Mouse (Mus musculus): ENCODE results near the gene Slc39a11. TPM values are rescaled to one million over a fixed set of nuclear protein-coding genes. Genes with fewer than 3 reads are reported as not detected.

Slc39a11 gene
- polyA plus RNA-seq, 1 experiment from 2014 or later = 20.1 TPM

DNA sequence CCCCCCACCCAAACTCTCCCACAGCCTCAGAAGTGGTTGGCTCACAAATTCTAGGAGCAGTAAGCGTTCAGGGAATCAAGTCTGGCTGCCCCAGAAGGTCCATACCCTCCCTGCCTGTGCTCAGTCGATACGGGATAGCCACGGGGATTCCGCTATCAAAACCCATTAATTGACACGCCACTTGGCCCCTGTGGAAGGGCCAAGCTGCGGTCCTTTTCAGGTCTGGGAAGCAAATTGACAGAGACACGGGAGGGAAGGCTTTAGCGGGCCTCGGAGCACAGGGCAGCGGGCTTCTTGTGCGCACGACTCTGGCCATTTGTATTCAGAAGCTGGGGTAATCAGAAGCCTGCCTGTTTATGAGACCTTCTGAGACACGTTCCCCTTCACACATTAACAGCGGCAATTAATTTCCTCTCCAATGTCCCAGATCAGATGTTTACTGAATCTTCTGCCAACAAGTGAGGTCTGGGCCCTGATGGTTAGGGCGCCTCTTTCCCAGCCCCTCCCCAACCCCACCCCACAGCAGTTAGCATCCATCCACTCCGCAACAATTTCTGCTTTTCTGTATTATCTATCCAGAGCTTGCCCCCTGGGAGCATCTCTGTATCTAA lies 128.9 kb downstream of the Slc39a11 start:
- H3K4me2 ChIP-seq (replicated peaks; ENCODE audit: low read depth, low read length) = no peak overlapping the region

DNA sequence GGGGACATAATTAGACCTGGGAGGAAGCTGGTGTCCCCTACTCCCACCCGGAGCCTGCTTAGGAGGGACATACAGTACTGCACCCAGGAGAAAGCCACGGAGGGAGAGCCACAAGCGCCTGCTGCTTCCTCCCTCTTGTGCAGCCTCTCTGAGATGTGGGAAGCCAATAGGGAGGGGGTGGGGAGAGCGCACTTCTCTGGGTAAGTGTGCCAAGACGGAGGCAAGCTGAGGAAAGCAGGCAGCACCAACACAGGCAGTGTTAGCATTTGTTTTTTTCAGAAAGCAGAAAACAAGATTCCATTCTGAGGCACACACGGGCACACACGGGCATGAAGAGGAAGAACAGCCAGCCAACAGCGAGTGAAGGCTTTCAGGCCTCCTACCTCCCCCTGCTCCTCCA lies 129.5 kb downstream of the Slc39a11 start:
- no peaks in the 10 kb centered on the region for H3K36me3 ChIP-seq (ENCODE audit: control insufficient read depth, insufficient read depth, low read length)
- no peaks in the 10 kb centered on the region for H3K9me3 ChIP-seq (ENCODE audit: control insufficient read depth, low read length)
- WGBS = 72% methylated on average over 8 of the region's 8 CpGs
- no peak overlapping the region for H3K4me2 ChIP-seq (replicated peaks; ENCODE audit: low read depth, low read length)
- ATAC-seq (ENCODE audit: low FRiP score) (no peak), DNase-seq (ENCODE audit: low spot score) (no peak)
- 0 out of 2 replicates have a peak, but pooled peaks cover 3% of the 10 kb centered on the region for H3K4me1 ChIP-seq (replicated peaks; ENCODE audit: control insufficient read depth, insufficient read depth, low read length)
- no peak overlapping the region for H3K9ac ChIP-seq (ENCODE audit: low read depth, low read length)
- no peak overlapping the region for H3K27ac ChIP-seq (ENCODE audit: low read depth, low read length)
- no peaks in the 10 kb centered on the region for H3K27me3 ChIP-seq (ENCODE audit: control insufficient read depth, insufficient read depth, low read length)
- no peak overlapping the region for H3K4me3 ChIP-seq (ENCODE audit: low read depth, low read length)

More for the DNA sequence above, 128.9 kb downstream of the Slc39a11 start:
- H3K9ac ChIP-seq (ENCODE audit: low read depth, low read length) = no peak overlapping the region
- 57% methylated on average over 17 of the region's 17 CpGs for WGBS
- ATAC-seq (ENCODE audit: low FRiP score) = no peak
- peak; percentile 29 for DNase-seq (ENCODE audit: low spot score)
- H3K27me3 ChIP-seq (ENCODE audit: control insufficient read depth, insufficient read depth, low read length) = no peaks in the 10 kb centered on the region
- no peaks in the 10 kb centered on the region for H3K9me3 ChIP-seq (ENCODE audit: control insufficient read depth, low read length)
- no peaks in the 10 kb centered on the region for H3K36me3 ChIP-seq (ENCODE audit: control insufficient read depth, insufficient read depth, low read length)
- H3K4me1 ChIP-seq (replicated peaks; ENCODE audit: control insufficient read depth, insufficient read depth, low read length) = 0 out of 2 replicates have a peak, but pooled peaks cover 3% of the 10 kb centered on the region
- no peak overlapping the region for H3K4me3 ChIP-seq (ENCODE audit: low read depth, low read length)
- peak overlapping the region; percentile 51; the same call in 1 of the 2 replicates for H3K27ac ChIP-seq (ENCODE audit: low read depth, low read length)

DNA sequence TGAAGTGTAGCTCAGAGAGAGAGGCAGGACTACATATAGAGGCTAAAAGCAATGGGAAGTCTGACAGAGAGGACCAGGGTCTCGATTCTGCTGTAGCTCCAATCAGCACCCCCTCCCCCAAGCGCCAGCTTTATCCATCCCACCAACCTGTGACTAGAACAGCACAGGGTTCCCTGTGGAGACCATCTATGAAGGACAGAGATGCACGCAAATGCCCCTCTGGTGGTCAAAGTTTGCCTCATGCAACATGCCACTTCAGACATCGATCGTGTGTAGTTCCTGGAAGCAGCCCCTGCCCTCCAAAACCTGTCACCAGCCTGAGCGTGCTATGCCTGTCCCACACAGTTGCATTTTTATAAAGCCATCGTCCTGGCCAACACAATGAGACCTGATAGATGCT lies 129.9 kb downstream of the Slc39a11 start:
- no peaks in the 10 kb centered on the region for H3K9me3 ChIP-seq (ENCODE audit: control insufficient read depth, low read length)
- DNase-seq (ENCODE audit: low spot score) = no peak
- H3K4me2 ChIP-seq (replicated peaks; ENCODE audit: low read depth, low read length) = no peak overlapping the region
- 0 out of 2 replicates have a peak, but pooled peaks cover 3% of the 10 kb centered on the region for H3K4me1 ChIP-seq (replicated peaks; ENCODE audit: control insufficient read depth, insufficient read depth, low read length)
- H3K9ac ChIP-seq (ENCODE audit: low read depth, low read length) = no peak overlapping the region
- 82% methylated on average over 7 of the region's 7 CpGs for WGBS
- ATAC-seq (ENCODE audit: low FRiP score) = no peak
- no peak overlapping the region for H3K4me3 ChIP-seq (ENCODE audit: low read depth, low read length)
- H3K27ac ChIP-seq (ENCODE audit: low read depth, low read length) = no peak overlapping the region
- H3K27me3 ChIP-seq (ENCODE audit: control insufficient read depth, insufficient read depth, low read length) = no peaks in the 10 kb centered on the region
- no peaks in the 10 kb centered on the region for H3K36me3 ChIP-seq (ENCODE audit: control insufficient read depth, insufficient read depth, low read length)

DNA sequence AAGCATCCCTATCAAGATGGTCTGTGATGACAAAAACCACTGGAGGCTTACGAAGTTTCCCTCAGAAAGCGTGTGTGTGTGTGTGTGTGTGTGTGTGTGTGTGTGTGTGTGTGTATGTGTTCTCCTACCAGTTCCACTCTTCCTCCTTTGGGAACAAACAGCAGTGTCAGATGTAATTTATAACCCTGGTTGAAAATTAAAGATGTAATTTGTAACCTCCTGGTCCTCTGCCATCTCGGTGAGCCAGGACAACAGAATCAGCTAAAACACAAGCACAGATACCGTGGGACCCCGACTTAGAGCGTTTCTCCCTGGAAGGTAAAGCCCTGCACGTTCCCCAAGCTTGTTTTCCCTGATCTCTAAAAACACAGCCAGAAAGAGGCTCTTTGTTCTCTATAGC lies 131.7 kb downstream of the Slc39a11 start:
- no peak for ATAC-seq (ENCODE audit: low FRiP score)
- Histone ChIP-seq H3K27me3 (ENCODE audit: control insufficient read depth, insufficient read depth, low read length) (no peaks in the 10 kb centered on the region), H3K27ac (ENCODE audit: low read depth, low read length) (no peak overlapping the region), H3K36me3 (ENCODE audit: control insufficient read depth, insufficient read depth, low read length) (no peaks in the 10 kb centered on the region), H3K4me1 (replicated peaks; ENCODE audit: control insufficient read depth, insufficient read depth, low read length) (0 out of 2 replicates have a peak, but pooled peaks cover 3% of the 10 kb centered on the region), H3K9me3 (ENCODE audit: control insufficient read depth, low read length) (no peaks in the 10 kb centered on the region), H3K4me3 (ENCODE audit: low read depth, low read length) (no peak overlapping the region), H3K4me2 (replicated peaks; ENCODE audit: low read depth, low read length) (no peak overlapping the region), H3K9ac (ENCODE audit: low read depth, low read length) (no peak overlapping the region)
- 76% methylated on average over 7 of the region's 7 CpGs for WGBS
- DNase-seq (ENCODE audit: low spot score) = no peak

DNA sequence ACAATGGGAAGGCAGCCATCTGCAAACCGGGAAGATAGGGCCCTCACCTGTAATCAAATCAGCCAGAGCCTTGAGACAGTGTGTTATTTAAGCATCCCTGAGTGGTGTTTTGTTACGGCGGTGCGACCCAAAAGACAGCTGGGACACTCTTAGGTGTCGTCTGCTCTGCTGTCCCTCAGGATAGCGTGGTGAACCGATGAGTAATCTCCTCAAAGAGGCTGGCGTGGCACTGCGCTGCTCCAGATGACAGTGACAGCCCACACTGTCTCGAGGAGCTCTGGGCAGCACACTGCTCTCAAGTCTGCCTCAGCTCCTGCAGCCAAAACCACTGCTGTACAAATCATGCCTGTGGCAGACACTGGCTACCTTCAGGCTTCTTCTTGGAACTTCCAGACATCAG lies 133.7 kb downstream of the Slc39a11 start:
- DNase-seq (ENCODE audit: low spot score) (no peak), ATAC-seq (ENCODE audit: low FRiP score) (no peak)
- H3K4me1 ChIP-seq (replicated peaks; ENCODE audit: control insufficient read depth, insufficient read depth, low read length) = no peaks in the 10 kb centered on the region
- no peak overlapping the region for H3K4me2 ChIP-seq (replicated peaks; ENCODE audit: low read depth, low read length)
- no peaks in the 10 kb centered on the region for H3K27me3 ChIP-seq (ENCODE audit: control insufficient read depth, insufficient read depth, low read length)
- no peak overlapping the region for H3K27ac ChIP-seq (ENCODE audit: low read depth, low read length)
- H3K9me3 ChIP-seq (ENCODE audit: control insufficient read depth, low read length) = no peaks in the 10 kb centered on the region
- no peak overlapping the region for H3K9ac ChIP-seq (ENCODE audit: low read depth, low read length)
- 67% methylated on average over 10 of the region's 10 CpGs for WGBS
- no peak overlapping the region for H3K4me3 ChIP-seq (ENCODE audit: low read depth, low read length)
- H3K36me3 ChIP-seq (ENCODE audit: control insufficient read depth, insufficient read depth, low read length) = no peaks in the 10 kb centered on the region

DNA sequence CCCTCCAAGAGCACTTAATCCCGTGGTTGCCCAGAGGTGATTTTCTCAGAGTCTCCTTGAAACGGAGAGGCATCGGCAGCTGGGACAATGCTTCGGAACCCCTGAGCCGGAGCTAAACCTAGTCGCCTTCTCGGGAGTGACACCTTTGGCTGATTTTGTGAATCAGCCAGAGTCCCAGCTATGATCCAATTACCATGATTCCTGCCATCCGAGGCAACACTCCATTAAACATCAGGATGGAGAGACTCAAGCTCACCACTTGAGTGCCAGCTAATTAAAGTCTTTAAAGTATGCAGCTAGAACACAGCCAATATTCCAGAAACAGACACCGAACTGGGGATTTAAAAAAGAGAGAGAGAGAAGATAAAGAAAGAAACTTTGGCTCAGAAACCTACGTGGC lies 136.9 kb downstream of the Slc39a11 start:
- ATAC-seq (ENCODE audit: low FRiP score) (no peak), DNase-seq (ENCODE audit: low spot score) (no peak)
- H3K9me3 ChIP-seq (ENCODE audit: control insufficient read depth, low read length) = no peaks in the 10 kb centered on the region
- no peaks in the 10 kb centered on the region for H3K4me1 ChIP-seq (replicated peaks; ENCODE audit: control insufficient read depth, insufficient read depth, low read length)
- H3K36me3 ChIP-seq (ENCODE audit: control insufficient read depth, insufficient read depth, low read length) = no peaks in the 10 kb centered on the region
- H3K4me3 ChIP-seq (ENCODE audit: low read depth, low read length) = no peak overlapping the region
- WGBS = 89% methylated on average over 10 of the region's 10 CpGs
- H3K9ac ChIP-seq (ENCODE audit: low read depth, low read length) = no peak overlapping the region
- no peak overlapping the region for H3K4me2 ChIP-seq (replicated peaks; ENCODE audit: low read depth, low read length)
- H3K27me3 ChIP-seq (ENCODE audit: control insufficient read depth, insufficient read depth, low read length) = no peaks in the 10 kb centered on the region
- no peak overlapping the region for H3K27ac ChIP-seq (ENCODE audit: low read depth, low read length)

DNA sequence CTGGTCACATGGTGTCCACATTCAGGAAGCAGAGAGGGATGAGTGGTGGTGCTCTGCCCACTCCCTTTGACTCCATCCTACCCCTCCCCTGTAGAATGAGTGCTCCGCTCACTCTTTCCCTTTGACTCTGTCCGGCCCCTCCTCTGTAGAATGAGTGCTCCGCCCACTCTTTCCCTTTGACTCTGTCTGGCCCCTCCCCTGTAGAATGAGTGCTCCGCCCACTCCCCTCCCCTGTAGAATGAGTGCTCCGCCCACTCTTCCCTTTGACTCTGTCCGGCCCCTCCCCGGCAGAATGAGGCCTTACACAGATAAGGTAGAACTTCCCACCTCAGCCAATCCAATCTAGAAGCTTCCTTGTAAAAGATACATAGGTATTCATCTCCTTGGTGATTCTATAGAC lies 137.7 kb downstream of the Slc39a11 start:
- ATAC-seq (ENCODE audit: low FRiP score) = no peak; the same call in 1 of the 2 replicates
- Histone ChIP-seq H3K4me1 (replicated peaks; ENCODE audit: control insufficient read depth, insufficient read depth, low read length) (no peaks in the 10 kb centered on the region), H3K4me3 (ENCODE audit: low read depth, low read length) (no peak overlapping the region), H3K27me3 (ENCODE audit: control insufficient read depth, insufficient read depth, low read length) (no peaks in the 10 kb centered on the region), H3K4me2 (replicated peaks; ENCODE audit: low read depth, low read length) (no peak overlapping the region), H3K36me3 (ENCODE audit: control insufficient read depth, insufficient read depth, low read length) (no peaks in the 10 kb centered on the region), H3K9me3 (ENCODE audit: control insufficient read depth, low read length) (no peaks in the 10 kb centered on the region), H3K9ac (ENCODE audit: low read depth, low read length) (no peak overlapping the region), H3K27ac (ENCODE audit: low read depth, low read length) (no peak overlapping the region)
- WGBS = 96% methylated on average over 7 of the region's 7 CpGs
- DNase-seq (ENCODE audit: low spot score) = no peak

DNA sequence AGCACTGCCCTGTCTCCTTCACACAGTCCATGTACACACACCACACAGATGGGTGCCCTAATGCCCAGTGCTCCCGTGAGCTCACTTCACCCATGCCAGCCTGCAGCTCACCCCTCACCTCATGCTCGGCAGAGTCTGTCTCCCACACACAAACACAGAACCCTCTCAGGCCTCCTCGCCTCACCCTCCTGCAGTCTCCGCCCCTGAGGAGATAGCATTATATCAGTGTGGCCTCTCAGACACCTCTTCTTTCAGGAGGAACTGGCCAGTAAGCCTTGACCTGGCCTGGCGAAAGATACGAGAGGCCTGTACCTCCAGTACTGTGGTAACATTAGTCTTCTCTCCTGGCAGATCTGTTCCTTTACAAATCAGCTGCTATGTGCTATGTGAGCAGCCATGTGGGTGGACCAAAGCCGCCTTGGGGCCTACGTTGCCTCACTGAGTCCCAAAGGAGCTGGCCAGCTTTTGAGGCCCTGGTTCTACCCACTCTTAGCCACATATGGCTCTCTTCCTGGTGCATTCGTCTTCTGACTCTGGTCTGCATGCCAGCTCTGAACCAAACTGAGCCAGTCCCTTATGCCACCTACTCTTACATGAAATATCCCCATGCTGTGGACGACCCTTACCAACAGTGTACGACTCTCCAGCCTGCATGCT lies 138.8 kb downstream of the Slc39a11 start:
- Histone ChIP-seq H3K27me3 (ENCODE audit: control insufficient read depth, insufficient read depth, low read length) (no peaks in the 10 kb centered on the region), H3K36me3 (ENCODE audit: control insufficient read depth, insufficient read depth, low read length) (no peaks in the 10 kb centered on the region), H3K27ac (ENCODE audit: low read depth, low read length) (no peak overlapping the region), H3K9ac (ENCODE audit: low read depth, low read length) (no peak overlapping the region), H3K4me2 (replicated peaks; ENCODE audit: low read depth, low read length) (no peak overlapping the region), H3K4me3 (ENCODE audit: low read depth, low read length) (no peak overlapping the region), H3K4me1 (replicated peaks; ENCODE audit: control insufficient read depth, insufficient read depth, low read length) (no peaks in the 10 kb centered on the region), H3K9me3 (ENCODE audit: control insufficient read depth, low read length) (no peaks in the 10 kb centered on the region)
- DNase-seq (ENCODE audit: low spot score) = no peak
- no peak for ATAC-seq (ENCODE audit: low FRiP score)
- WGBS = 87% methylated on average over 11 of the region's 11 CpGs

DNA sequence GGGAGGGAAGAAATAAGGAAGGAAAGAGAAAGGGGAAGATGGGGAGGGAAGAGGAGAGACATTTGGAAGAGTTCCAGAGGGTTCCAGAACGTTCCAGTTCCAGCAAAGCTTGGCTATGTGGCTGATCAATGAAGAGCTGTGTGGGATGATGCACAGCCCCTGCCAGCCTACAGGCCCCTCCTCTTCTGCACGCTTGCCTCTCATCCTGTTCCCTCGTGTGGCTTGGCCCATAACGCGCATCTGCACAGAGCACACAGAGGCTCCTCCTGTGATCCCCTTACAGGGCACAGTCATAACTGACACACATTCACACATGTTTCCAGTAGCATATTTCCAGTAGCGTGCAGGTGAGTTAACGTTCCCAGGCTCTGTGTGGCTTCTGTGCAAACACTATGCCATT lies 139.6 kb downstream of the Slc39a11 start:
- no peaks in the 10 kb centered on the region for H3K9me3 ChIP-seq (ENCODE audit: control insufficient read depth, low read length)
- no peak for ATAC-seq (ENCODE audit: low FRiP score)
- H3K27ac ChIP-seq (ENCODE audit: low read depth, low read length) = no peak overlapping the region
- no peak overlapping the region for H3K4me2 ChIP-seq (replicated peaks; ENCODE audit: low read depth, low read length)
- DNase-seq (ENCODE audit: low spot score) = no peak
- H3K36me3 ChIP-seq (ENCODE audit: control insufficient read depth, insufficient read depth, low read length) = no peaks in the 10 kb centered on the region
- H3K4me1 ChIP-seq (replicated peaks; ENCODE audit: control insufficient read depth, insufficient read depth, low read length) = no peaks in the 10 kb centered on the region
- no peaks in the 10 kb centered on the region for H3K27me3 ChIP-seq (ENCODE audit: control insufficient read depth, insufficient read depth, low read length)
- H3K4me3 ChIP-seq (ENCODE audit: low read depth, low read length) = no peak overlapping the region
- no peak overlapping the region for H3K9ac ChIP-seq (ENCODE audit: low read depth, low read length)
- 68% methylated on average over 7 of the region's 7 CpGs for WGBS

Measured in hindbrain, embryonic 11.5 days (tissue).